Mouse (Mus musculus) gastrocnemius, postnatal 4 days (tissue): ENCODE measurements around the gene Rhox4e. TPM values are rescaled to one million over a fixed set of nuclear protein-coding genes. Genes with fewer than 3 reads are reported as not detected.
"Not testable (repeated sequence)": the region's sequence is repeated elsewhere in the genome, so short reads cannot be mapped to it uniquely, and the experiment has no call there.

ENCODE experiments used
- DNase-seq, 2 experiments: peaks; one replicate each; pipeline ENCODE4 v3.0.0; 2021 to 2022; ENCODE audit warnings: low spot score in 2 of 2, mixed read lengths in 2 of 2
- long read RNA-seq, 2 experiments: library from polyadenylated mRNA; stranded (forward); transcript quantifications; one replicate each; pipeline ENCODE4 v2.0.0; 2021
- total RNA-seq, 2 experiments: library from RNA; stranded (reverse); gene quantifications; 2 replicates each; pipeline ENCODE4 v1.2.3; 2021

The Rhox4e gene
- total RNA-seq = not detected
- long read RNA-seq, experiment 1 = 0 reads
- long read RNA-seq, experiment 2 = 0 reads

GRCm38 (mm10) chrX:37557112-37557511 lies at the start of gene Rhox4e:
Gene Rhox4e (plus strand): TSS chrX:37557412.
- not testable (repeated sequence) for DNase-seq

- not testable (repeated sequence) for DNase-seq
Measured at GRCm38 (mm10) chrX:37514059-37514458, 43.2 kb upstream of the Rhox4e start, which contains the start of gene Rhox4d. Gene Rhox4d (plus strand): TSS chrX:37514359.

- DNase-seq = not testable (repeated sequence)
Measured at GRCm38 (mm10) chrX:37530152-37530551, 27.1 kb upstream of the Rhox4e start, which contains the start of gene Rhox2e. Gene Rhox2e (plus strand): TSS chrX:37530452.

DNA sequence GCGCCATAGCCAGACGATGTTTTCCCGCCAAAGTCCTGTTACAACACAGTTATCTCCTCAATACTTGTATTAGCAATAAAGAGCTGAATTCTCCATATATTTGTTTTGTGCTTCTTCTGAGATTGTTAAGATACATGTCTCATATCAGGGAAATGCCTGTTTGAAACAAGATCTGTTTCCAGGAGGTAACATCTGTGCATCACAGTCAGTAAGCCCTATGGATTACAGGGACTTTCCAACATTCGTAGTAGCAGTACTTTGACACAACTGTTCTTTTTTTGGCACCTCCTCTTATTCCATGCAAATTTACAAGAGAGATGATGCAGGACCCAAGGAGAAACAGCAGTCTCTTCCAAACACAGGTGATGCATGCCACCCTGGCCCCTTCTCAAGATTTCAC lies 15.5 kb upstream of the Rhox4e start, which contains the start of gene Rhox3e:
Gene Rhox3e (plus strand): TSS at position 301 of the 400 bp plus-strand sequence.
- DNase-seq = not testable (repeated sequence)

GRCm38 (mm10) chrX:37571105-37571504 lies 13.9 kb downstream of the Rhox4e start, which contains the start of gene Rhox2f:
Gene Rhox2f (plus strand): TSS chrX:37571405.
- not testable (repeated sequence) for DNase-seq

GRCm38 (mm10) chrX:37572638-37573037 lies 15.4 kb downstream of the Rhox4e start:
- not testable (repeated sequence) for DNase-seq

- not testable (repeated sequence) for DNase-seq
Measured at GRCm38 (mm10) chrX:37580692-37581091, 23.5 kb downstream of the Rhox4e start, which contains the start of gene Rhox3f. Gene Rhox3f (plus strand): TSS chrX:37580992.

DNA sequence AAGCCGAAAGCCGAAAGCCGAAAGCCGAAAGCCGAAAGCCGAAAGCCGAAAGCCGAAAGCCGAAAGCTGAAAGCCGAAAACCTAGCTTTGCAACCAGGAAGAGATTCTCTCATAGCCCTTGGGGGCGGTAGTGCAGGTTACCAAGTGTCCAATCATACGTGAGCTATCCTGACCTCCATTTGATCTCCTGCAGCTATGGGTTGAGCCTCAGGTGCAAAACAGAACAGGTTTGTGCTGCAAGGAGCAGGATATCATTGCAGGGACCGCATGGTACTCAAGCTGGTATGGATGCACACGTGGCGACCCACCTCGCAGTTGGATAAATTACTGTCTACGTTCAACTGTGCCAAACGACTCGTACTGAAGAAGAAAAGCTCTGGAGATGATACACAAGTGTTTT lies 50.4 kb downstream of the Rhox4e start, which contains the start of gene Rhox4f:
Gene Rhox4f (minus strand): TSS at position 101 of the 400 bp plus-strand sequence.
- not testable (repeated sequence) for DNase-seq

Other genes with a start within 250 kb of the Rhox4e start
- gene Rhox3a2, start 177.4 kb upstream of the Rhox4e start, total RNA-seq = under 1 TPM in 1 of 2 experiments, not detected in 1; 0.91 TPM
- gene Rhox4a2, start 166.6 kb upstream of the Rhox4e start, total RNA-seq = not detected
- not detected for gene Rhox2b, start 145.3 kb upstream of the Rhox4e start, total RNA-seq
- not detected for gene Rhox4b, start 124.9 kb upstream of the Rhox4e start, total RNA-seq
- gene Rhox2c, start 103.7 kb upstream of the Rhox4e start, total RNA-seq = not detected
- gene Rhox3c, start 98.8 kb upstream of the Rhox4e start, total RNA-seq = under 1 TPM in 1 of 2 experiments, not detected in 1; 0.78 TPM
- gene Rhox4c, start 77.1 kb upstream of the Rhox4e start, total RNA-seq = not detected
- gene Rhox2d, start 64.0 kb upstream of the Rhox4e start, total RNA-seq = not detected
- gene Rhox4d, start 43.1 kb upstream of the Rhox4e start, total RNA-seq = not detected
- gene Rhox2e, start 27.0 kb upstream of the Rhox4e start, total RNA-seq = not detected
- gene Rhox3e, start 15.4 kb upstream of the Rhox4e start, total RNA-seq = not detected
- gene Rhox2f, start 14.0 kb downstream of the Rhox4e start, total RNA-seq = not detected
- gene Rhox3f, start 23.6 kb downstream of the Rhox4e start, total RNA-seq = not detected
- not detected for gene Rhox4f, start 50.3 kb downstream of the Rhox4e start, total RNA-seq
- not detected for gene Rhox3g, start 71.2 kb downstream of the Rhox4e start, total RNA-seq
- not detected for gene Rhox2g, start 86.1 kb downstream of the Rhox4e start, total RNA-seq
- not detected for gene Rhox4g, start 93.9 kb downstream of the Rhox4e start, total RNA-seq
- gene Rhox3h, start 111.4 kb downstream of the Rhox4e start, total RNA-seq = under 1 TPM; 0.29 to 0.36 TPM
- gene Rhox2h, start 115.9 kb downstream of the Rhox4e start, total RNA-seq = not detected
- gene Rhox5, start 247.4 kb downstream of the Rhox4e start, total RNA-seq = not detected